Mouse (Mus musculus) E14TG2a.4 (cell line): ENCODE data around the gene I830077J02Rik.

Experiments used
- H3K27me3 ChIP-seq: 2 replicates; pipeline ENCODE4 v1.6.1; 2014; ENCODE audit warnings: low read length, control low read depth; ENCODE audit not compliant: insufficient read depth
- H3K36me3 ChIP-seq: 2 replicates; pipeline ENCODE4 v1.6.1; 2014; ENCODE audit warnings: low read length, control low read depth; ENCODE audit not compliant: insufficient read depth
- H3K4me1 ChIP-seq: replicated peaks from 2 replicates; pipeline ENCODE4 v1.6.1; 2014; ENCODE audit warnings: low read depth, low read length, control low read depth
- H3K4me3 ChIP-seq: replicated peaks from 2 replicates; pipeline ENCODE4 v1.5.1; 2014; ENCODE audit warnings: mild to moderate bottlenecking, low read length
- H3K9me3 ChIP-seq: 2 replicates; pipeline ENCODE4 v1.6.1; 2014; ENCODE audit warnings: low read length, control low read depth
- CTCF ChIP-seq: conservative IDR thresholded peaks from 2 replicates; pipeline ENCODE4 v1.5.1; 2014; ENCODE audit warnings: low read length
- NANOG ChIP-seq: IDR thresholded peaks from 2 replicates; pipeline ENCODE4 v1.6.1; 2014; ENCODE audit warnings: borderline replicate concordance, low read length, mixed read lengths
- POU5F1 ChIP-seq: IDR thresholded peaks from 2 replicates; pipeline ENCODE4 v1.6.1; 2014; ENCODE audit warnings: low read length, borderline replicate concordance

I830077J02Rik gene

GRCm38 (mm10) chr3:105901468-105901867, 31.0 kb downstream of the I830077J02Rik start:
- Histone ChIP-seq H3K27me3 (peaks cover 15% of the 10 kb centered on the region), H3K4me3 (no peak overlapping the region), H3K36me3 (no peaks in the 10 kb centered on the region), H3K9me3 (no peaks in the 10 kb centered on the region), H3K4me1 (no peaks in the 10 kb centered on the region)
- TF ChIP-seq POU5F1 = no peak
- TF ChIP-seq NANOG = no peak
- TF ChIP-seq CTCF = no peak

GRCm38 (mm10) chr3:105900716-105901115, 31.7 kb downstream of the I830077J02Rik start:
- no peaks in the 10 kb centered on the region for H3K9me3 ChIP-seq
- H3K27me3 ChIP-seq = peaks cover 15% of the 10 kb centered on the region
- no peaks in the 10 kb centered on the region for H3K4me1 ChIP-seq
- H3K36me3 ChIP-seq = no peaks in the 10 kb centered on the region
- TF ChIP-seq CTCF = no peak
- TF ChIP-seq NANOG = no peak
- TF ChIP-seq POU5F1 = no peak
- H3K4me3 ChIP-seq = no peak overlapping the region

GRCm38 (mm10) chr3:105900266-105900665, 32.2 kb downstream of the I830077J02Rik start:
- H3K27me3 ChIP-seq = peaks cover 15% of the 10 kb centered on the region
- H3K4me3 ChIP-seq = no peak overlapping the region
- H3K36me3 ChIP-seq = no peaks in the 10 kb centered on the region
- H3K9me3 ChIP-seq = no peaks in the 10 kb centered on the region
- TF ChIP-seq POU5F1 (no peak), CTCF (no peak)
- peaks cover 2% of the 10 kb centered on the region for H3K4me1 ChIP-seq

- Histone ChIP-seq H3K4me3 (no peak overlapping the region), H3K4me1 (peaks cover 9% of the 10 kb centered on the region), H3K36me3 (no peaks in the 10 kb centered on the region), H3K27me3 (peaks cover 15% of the 10 kb centered on the region), H3K9me3 (no peaks in the 10 kb centered on the region)
- TF ChIP-seq POU5F1 (no peak), CTCF (peak; percentile 83)
Observed at GRCm38 (mm10) chr3:105899394-105900147, 32.9 kb downstream of the I830077J02Rik start.

GRCm38 (mm10) chr3:105898861-105899260, 33.6 kb downstream of the I830077J02Rik start:
- peaks cover 17% of the 10 kb centered on the region for H3K4me1 ChIP-seq
- H3K27me3 ChIP-seq = peaks cover 15% of the 10 kb centered on the region
- no peaks in the 10 kb centered on the region for H3K36me3 ChIP-seq
- H3K9me3 ChIP-seq = no peaks in the 10 kb centered on the region
- no peak for TF ChIP-seq CTCF
- no peak for TF ChIP-seq POU5F1
- no peak for TF ChIP-seq NANOG
- H3K4me3 ChIP-seq = no peak overlapping the region

- no peak for TF ChIP-seq POU5F1
- TF ChIP-seq CTCF = no peak
- no peak for TF ChIP-seq NANOG
- Histone ChIP-seq H3K9me3 (no peaks in the 10 kb centered on the region), H3K36me3 (no peaks in the 10 kb centered on the region), H3K27me3 (peaks cover 15% of the 10 kb centered on the region), H3K4me3 (no peak overlapping the region), H3K4me1 (peaks cover 22% of the 10 kb centered on the region)
Observed at GRCm38 (mm10) chr3:105898325-105898724, 34.1 kb downstream of the I830077J02Rik start.

GRCm38 (mm10) chr3:105896811-105897210, 35.7 kb downstream of the I830077J02Rik start:
- H3K27me3 ChIP-seq = peaks cover 15% of the 10 kb centered on the region
- no peaks in the 10 kb centered on the region for H3K36me3 ChIP-seq
- no peaks in the 10 kb centered on the region for H3K9me3 ChIP-seq
- peaks cover 34% of the 10 kb centered on the region for H3K4me1 ChIP-seq
- no peak for TF ChIP-seq CTCF
- no peak for TF ChIP-seq NANOG
- no peak for TF ChIP-seq POU5F1
- H3K4me3 ChIP-seq = no peak overlapping the region

GRCm38 (mm10) chr3:105894601-105895592, 37.6 kb downstream of the I830077J02Rik start:
- Histone ChIP-seq H3K9me3 (no peaks in the 10 kb centered on the region), H3K36me3 (no peaks in the 10 kb centered on the region), H3K4me1 (peaks cover 34% of the 10 kb centered on the region), H3K27me3 (peaks cover 13% of the 10 kb centered on the region), H3K4me3 (peak overlapping the region; percentile 29; the same call in 1 of the 2 replicates)
- TF ChIP-seq NANOG (no peak), POU5F1 (no peak), CTCF (no peak)
